Mouse (Mus musculus): ENCODE measurements around the gene Myo19.

Myo19 gene

DNA sequence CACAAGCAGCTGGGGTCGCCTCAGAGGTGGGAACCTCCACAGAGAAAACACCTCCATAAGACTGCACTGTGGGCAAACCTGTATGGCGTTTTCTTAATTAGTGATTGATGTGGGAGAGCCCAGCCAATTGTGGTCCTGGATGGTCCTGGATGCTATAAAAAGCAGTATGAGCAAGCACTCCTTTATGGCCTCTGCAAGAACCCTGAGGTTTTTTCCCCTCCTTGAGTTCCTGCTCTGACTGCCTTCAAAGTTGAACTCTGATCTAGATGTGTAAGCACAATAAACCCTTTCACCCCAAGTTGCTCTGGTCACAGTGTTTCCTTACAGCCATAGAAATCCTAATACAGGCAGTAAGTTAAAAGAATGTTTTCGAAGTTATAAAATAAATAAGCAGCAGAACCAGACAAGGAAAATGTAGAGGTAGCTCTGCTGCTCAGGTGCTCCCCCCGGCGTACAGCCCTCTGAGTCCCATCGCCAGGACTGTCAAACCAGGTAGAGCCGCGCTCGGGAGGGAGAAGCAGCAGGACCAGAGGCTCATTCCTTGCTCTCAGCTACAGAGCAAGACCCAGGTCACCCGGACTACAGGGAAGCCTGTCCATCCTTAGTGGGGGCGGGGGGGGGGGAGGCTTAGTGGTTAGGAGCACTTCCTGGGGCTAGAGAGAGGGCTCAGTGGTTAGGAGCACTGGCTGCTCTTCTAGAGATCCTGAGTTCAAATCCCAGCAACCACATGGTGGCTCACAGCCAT lies 7.0 kb downstream of the Myo19 start:
- no peak for DNase-seq (ENCODE audit: low spot score)

GRCm38 (mm10) chr11:84888025-84888424 lies 8.1 kb downstream of the Myo19 start:
- DNase-seq (ENCODE audit: low spot score): no peak

- peak; percentile 55 for DNase-seq (ENCODE audit: low spot score)
Observed at GRCm38 (mm10) chr11:84889492-84889891, 9.5 kb downstream of the Myo19 start.

DNA sequence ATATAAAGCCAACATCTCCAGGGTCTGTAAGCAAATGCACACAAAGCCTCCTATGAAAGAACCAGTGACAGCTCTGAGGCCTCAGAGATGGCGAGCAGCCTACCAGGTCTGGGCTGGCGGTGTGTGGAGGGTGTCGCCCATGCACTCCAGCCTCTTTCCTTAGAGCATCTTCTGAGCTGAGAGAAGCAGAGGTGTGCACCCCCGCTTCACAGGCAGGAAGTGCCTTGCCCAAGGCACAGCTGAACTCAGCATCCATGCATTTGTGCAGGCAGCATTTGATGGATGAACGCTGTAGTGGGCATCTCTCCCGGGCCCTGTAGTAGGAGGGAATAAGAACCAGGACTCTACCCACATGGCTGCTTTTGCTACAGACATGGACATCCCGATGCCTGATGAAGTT lies 11.8 kb downstream of the Myo19 start:
- DNase-seq (ENCODE audit: low spot score): no peak

GRCm38 (mm10) chr11:84893113-84893512 lies 13.2 kb downstream of the Myo19 start:
- DNase-seq (ENCODE audit: low spot score): no peak

DNA sequence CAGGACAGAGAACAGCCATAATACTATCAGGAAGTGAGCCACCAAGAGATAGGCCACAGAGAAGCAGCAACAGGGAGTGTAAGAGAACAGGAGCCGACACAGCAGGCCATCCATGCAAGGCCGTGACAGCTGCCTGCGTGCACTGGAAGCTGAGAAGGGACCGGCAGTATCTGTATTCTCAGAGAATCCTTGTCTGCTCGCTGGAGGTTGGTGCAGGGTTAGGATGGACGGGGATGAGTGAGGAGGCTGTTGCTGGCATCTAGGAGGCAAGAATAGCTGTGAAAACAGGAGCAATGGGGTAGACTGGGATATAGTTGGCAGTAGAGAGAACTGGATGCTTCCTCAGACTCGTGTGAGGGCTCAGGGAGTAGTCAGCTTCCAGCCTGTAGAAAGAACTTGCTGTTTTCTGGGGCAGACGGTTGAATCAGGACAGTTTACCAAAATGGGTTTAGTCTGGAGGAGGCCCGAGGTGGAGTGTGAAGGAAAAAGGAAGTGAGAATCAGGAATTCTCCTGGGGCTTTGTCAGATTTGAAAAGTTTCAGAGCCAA lies 24.7 kb downstream of the Myo19 start:
- DNase-seq (ENCODE audit: low spot score): no peak

DNA sequence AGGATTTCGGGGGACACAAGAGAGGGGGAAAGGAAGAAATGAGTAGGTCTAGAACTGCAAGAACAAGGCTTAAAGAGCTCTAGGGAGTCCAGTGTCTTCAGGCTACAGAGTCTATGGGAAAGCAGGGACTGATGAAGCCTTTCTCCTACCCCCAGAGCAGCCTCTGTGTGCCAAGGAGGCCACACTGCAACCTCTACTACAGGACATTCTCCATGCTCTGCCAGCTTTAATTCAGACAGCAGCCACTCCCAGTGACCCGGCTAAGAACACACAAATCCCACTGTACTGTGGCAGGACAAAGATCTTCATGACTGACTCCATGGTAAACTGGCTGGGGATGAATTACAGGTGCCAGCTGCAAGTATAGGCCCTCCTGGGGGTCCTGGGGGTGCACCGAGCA lies 27.1 kb downstream of the Myo19 start:
- no peak for DNase-seq (ENCODE audit: low spot score)

DNA sequence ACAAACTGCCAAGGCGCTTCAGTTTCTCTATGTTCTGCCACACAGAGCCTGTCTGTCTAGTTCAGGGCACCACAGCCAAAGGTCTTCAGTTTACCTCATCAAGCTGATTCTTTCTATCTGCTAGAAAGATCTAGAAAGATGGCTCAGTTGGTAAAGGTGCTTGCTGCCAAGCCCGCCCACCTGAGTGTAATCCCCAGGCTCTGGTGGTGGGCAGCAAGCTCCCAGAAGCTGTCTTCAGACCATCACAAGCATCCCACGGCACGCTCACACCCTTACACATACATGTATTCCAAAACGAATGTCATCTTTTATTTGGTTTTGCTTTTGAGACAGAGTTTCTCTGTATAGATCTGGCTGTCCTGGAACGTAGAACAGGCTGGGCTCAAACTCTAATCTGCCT lies 28.5 kb downstream of the Myo19 start:
- DNase-seq (ENCODE audit: low spot score): no peak

- DNase-seq (ENCODE audit: low spot score): no peak
Observed at GRCm38 (mm10) chr11:84910411-84910810, 30.5 kb downstream of the Myo19 start.

DNA sequence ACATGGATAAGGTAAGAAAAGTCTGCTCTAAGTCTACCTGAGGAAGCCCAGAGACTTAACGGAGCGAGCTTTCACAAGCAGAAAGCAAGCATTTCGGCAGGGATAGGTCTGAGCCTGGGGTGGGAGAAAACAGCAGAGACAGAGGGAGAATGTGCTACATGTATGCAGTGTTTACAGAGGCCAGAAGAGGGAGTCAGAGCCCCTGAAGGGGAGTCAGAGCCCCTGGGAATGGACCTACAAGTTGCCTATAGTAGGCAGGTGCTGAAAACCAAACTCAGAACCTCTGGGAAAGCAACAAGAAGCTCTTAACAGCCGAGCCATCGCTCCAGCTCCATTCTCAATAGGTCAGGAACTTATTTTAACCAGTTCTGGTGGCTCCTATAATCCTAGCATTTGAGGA lies 34.7 kb downstream of the Myo19 start:
- no peak for DNase-seq (ENCODE audit: low spot score)

- peak; percentile 81 for DNase-seq (ENCODE audit: low spot score)
Observed at GRCm38 (mm10) chr11:84916053-84916702, 36.2 kb downstream of the Myo19 start, which contains the start of gene Znhit3. Gene Znhit3, minus strand, starts transcription at chr11:84916366.

DNA sequence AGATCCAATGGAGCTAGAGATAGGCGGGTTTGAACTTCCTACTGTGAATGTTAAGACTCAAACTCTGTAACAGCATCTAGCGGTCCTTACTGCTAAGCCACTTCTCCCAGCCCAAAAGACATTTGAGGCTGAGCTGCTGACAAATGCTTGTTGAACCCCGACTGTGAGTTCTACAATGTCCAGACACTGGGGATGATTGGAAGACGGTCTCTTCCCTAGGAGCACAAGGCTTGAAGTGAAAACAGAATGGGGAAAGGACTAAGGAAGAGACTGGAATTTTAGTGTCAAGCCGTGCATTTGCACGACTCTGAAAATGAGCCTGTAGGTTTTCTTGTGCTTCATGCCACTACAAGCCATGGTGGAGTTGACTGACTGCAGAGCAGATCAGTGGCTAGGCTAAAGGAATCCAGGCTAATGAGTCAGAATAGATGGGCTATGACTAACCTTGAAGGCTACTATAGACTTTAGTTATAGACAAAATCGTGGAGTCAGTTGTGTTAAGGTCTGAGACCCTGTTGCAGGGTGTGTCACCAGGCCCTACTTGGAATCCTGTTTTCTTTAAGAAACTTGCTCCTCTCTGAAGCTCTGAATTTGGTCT lies 36.9 kb downstream of the Myo19 start:
- DNase-seq (ENCODE audit: low spot score): no peak

- DNase-seq (ENCODE audit: low spot score): peak; percentile 77
Observed at GRCm38 (mm10) chr11:84918425-84918824, 38.5 kb downstream of the Myo19 start.

DNA sequence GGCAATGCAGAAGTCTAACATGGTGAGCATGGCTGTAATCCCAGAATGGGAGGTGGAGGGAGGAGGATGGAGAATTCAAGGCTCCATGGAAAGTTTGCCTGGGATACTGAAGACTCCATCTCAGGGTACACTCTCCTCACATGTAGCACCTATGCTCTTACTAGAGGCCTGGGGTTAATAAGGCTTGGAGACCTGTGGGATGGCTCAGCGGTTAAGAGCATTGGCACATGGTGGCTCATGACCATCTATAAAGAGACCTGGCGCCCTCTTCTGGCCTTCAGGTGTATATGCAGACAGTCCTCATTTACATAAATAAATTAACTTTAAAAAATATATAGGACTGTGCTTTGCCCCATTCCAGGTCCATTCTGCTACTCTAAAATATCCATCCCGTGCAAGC lies 39.3 kb downstream of the Myo19 start:
- no peak for DNase-seq (ENCODE audit: low spot score)

DNA sequence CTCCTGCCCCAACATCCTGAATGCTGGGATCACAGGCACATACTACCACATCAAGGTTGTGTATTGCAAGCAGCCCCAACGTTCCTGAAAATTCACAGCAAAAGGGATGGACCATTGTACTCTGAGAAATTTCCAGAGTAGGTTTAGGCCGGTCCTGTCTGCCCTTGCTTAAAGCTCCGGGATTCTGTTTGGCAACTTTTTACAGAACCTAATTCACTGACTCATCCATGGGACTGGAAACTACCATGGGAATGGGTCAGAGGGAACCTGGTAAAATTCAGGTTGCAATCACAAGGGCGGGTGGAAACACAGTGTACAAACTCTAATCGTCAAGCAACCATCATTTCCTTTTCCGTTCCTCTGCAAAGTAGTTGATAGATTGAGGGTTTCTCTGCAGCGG lies 40.0 kb downstream of the Myo19 start:
- DNase-seq (ENCODE audit: low spot score): no peak

- DNase-seq (ENCODE audit: low spot score): no peak
Observed at GRCm38 (mm10) chr11:84920981-84921380, 41.0 kb downstream of the Myo19 start.

- no peak for DNase-seq (ENCODE audit: low spot score)
Observed at GRCm38 (mm10) chr11:84932261-84932660, 52.3 kb downstream of the Myo19 start.

GRCm38 (mm10) chr11:84939508-84940053 lies 59.6 kb downstream of the Myo19 start:
- DNase-seq (ENCODE audit: low spot score): no peak

DNA sequence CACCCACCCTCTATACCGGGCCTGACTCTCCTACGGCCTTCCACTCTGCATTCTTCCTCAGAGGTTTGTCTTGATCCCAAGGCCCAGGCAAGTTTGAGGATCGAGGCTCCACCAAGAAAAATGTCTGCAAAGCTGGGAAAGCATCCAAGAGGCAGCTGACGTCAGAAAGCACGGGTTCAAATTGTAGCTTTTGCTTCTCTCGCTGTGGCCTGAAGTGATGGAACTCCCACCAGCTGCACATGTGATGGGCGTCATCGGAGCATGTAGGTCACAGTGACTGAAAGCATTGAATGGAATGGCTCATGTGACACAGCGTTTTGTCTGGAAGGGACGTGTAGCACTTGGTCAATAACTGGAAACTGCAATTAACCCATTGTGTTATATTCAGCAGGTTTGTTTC lies 60.2 kb downstream of the Myo19 start:
- DNase-seq (ENCODE audit: low spot score): no peak

DNA sequence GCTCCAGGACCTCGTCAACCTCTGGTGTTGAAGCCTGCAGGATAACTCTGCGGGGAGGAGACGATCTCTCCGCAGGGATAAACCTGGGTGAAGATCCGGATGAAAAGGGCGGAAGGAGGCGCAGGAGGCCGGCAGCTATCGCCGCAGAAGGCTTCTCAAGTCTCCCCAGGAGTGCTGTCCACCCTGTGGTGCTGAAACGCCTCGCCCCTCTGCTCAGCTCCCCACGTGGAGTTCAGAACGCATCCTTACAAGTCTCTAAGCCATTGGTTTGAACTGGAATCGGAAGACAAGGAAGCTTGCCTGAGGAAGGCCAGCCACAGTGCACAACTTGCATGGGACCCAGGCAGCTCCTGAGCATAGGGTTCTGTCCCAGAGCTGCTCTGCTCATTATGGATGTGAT lies 64.0 kb downstream of the Myo19 start:
- peak; percentile 90 for DNase-seq (ENCODE audit: low spot score)

- DNase-seq (ENCODE audit: low spot score): peak; percentile 85
Observed at GRCm38 (mm10) chr11:84944639-84945435, 64.9 kb downstream of the Myo19 start.

DNA sequence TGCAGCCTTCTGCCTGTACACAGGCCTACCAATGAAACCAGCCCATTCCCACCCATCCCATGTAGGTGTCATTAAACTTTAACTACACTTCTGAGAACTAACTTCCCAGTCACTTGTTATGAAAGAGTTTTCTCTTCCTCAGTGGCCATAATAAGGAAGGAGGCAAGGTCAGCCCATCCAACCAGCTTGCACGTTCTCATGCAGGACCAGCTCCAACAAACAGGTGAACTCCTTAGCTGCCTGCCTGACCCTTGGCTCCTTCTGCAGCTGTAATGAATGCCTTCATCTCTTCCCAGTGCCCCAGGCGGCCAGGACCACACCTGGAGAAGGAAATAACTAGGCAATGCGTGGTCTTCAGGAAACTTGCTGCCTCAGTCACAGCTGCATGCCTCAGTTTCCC lies 65.9 kb downstream of the Myo19 start:
- peak; percentile 73 for DNase-seq (ENCODE audit: low spot score)
